Mouse (Mus musculus): ENCODE results near the gene Ppwd1. TPM values are rescaled to one million over a fixed set of nuclear protein-coding genes. Genes with fewer than 3 reads are reported as not detected.
"Not testable (repeated sequence)": the region's sequence is repeated elsewhere in the genome, so short reads cannot be mapped to it uniquely, and the experiment has no call there.

Gene Ppwd1
- total RNA-seq (2021) = 1 to 10 TPM; 7.8 to 7.9 TPM
- long read RNA-seq, experiment 1, transcript Ppwd1-201 (11 exons, 2,342 nt) = major isoform, 6 of 6 reads
- long read RNA-seq, experiment 1, partial matches to known transcripts = 0 of 6 reads
- long read RNA-seq, experiment 1, other reads (novel, unspliced or antisense) = 0 of 6 reads
- long read RNA-seq, experiment 2, transcript Ppwd1-201 (11 exons, 2,342 nt) = major isoform, 7 of 7 reads
- long read RNA-seq, experiment 2, partial matches to known transcripts = 0 of 7 reads
- long read RNA-seq, experiment 2, other reads (novel, unspliced or antisense) = 0 of 7 reads

GRCm38 (mm10) chr13:104228384-104229066, at the start of gene Ppwd1, which contains the start of gene Cenpk:
Gene Ppwd1, minus strand, starts transcription at chr13:104228843.
Gene Cenpk, plus strand, starts transcription at chr13:104228611.
- peak; percentile 95 for DNase-seq (ENCODE audit: low spot score)

GRCm38 (mm10) chr13:104258997-104259396, 30.4 kb upstream of the Ppwd1 start:
- no peak for DNase-seq (ENCODE audit: low spot score)

- DNase-seq (ENCODE audit: low spot score) = no peak
Measured at GRCm38 (mm10) chr13:104229181-104229580, 538 bp upstream of the Ppwd1 start.

- DNase-seq (ENCODE audit: low spot score) = no peak
Measured at GRCm38 (mm10) chr13:104227478-104227877, 1.2 kb downstream of the Ppwd1 start.

- no peak for DNase-seq (ENCODE audit: low spot score)
Measured at GRCm38 (mm10) chr13:104204313-104204712, 24.3 kb downstream of the Ppwd1 start.

- DNase-seq (ENCODE audit: low spot score) = not testable (repeated sequence)
Measured at GRCm38 (mm10) chr13:104195891-104196290, 32.8 kb downstream of the Ppwd1 start.

- DNase-seq (ENCODE audit: low spot score) = no peak
Measured at GRCm38 (mm10) chr13:104187357-104187756, 41.3 kb downstream of the Ppwd1 start.

GRCm38 (mm10) chr13:104179176-104179888, 49.3 kb downstream of the Ppwd1 start:
- no peak for DNase-seq (ENCODE audit: low spot score)

- DNase-seq (ENCODE audit: low spot score) = peak; percentile 97
Measured at GRCm38 (mm10) chr13:104178650-104179121, 50.0 kb downstream of the Ppwd1 start, which contains the start of gene Trim23. Gene Trim23, plus strand, starts transcription at chr13:104178797.

GRCm38 (mm10) chr13:104177796-104178649, 50.6 kb downstream of the Ppwd1 start, which contains the start of gene Trappc13:
Gene Trappc13, minus strand, starts transcription at chr13:104178469.
- DNase-seq (ENCODE audit: low spot score) = no peak

GRCm38 (mm10) chr13:104176874-104177273, 51.8 kb downstream of the Ppwd1 start:
- no peak for DNase-seq (ENCODE audit: low spot score)

GRCm38 (mm10) chr13:104172498-104172897, 56.1 kb downstream of the Ppwd1 start:
- DNase-seq (ENCODE audit: low spot score) = no peak

GRCm38 (mm10) chr13:104171711-104172110, 56.9 kb downstream of the Ppwd1 start:
- DNase-seq (ENCODE audit: low spot score) = no peak

- DNase-seq (ENCODE audit: low spot score) = no peak
Measured at GRCm38 (mm10) chr13:104155686-104156085, 73.0 kb downstream of the Ppwd1 start.

Other genes with a start within 250 kb of the Ppwd1 start
- 1 to 10 TPM; 4.7 to 7.0 TPM for gene Nln, start 119.2 kb downstream of the Ppwd1 start, total RNA-seq (2021)
- under 1 TPM; 0.30 to 0.57 TPM for gene Sgtb, start 119.1 kb downstream of the Ppwd1 start, total RNA-seq (2021)
- 10 to 100 TPM; 29.0 to 29.8 TPM for gene Trappc13, start 50.4 kb downstream of the Ppwd1 start, total RNA-seq (2021)
- 10 to 100 TPM; 24.8 to 26.5 TPM for gene Trim23, start 50.0 kb downstream of the Ppwd1 start, total RNA-seq (2021)
- under 1 TPM; 0.25 to 0.50 TPM for gene Cenpk, start 232 bp downstream of the Ppwd1 start, total RNA-seq (2021)
- 1 to 10 TPM; 1.1 to 1.7 TPM for gene Adamts6, start 59.0 kb upstream of the Ppwd1 start, total RNA-seq (2021)

Data from gastrocnemius, adult 18-20 months (tissue).